Mouse (Mus musculus) bone marrow, adult 2 months (tissue): ENCODE measurements around the gene D6Wsu163e. TPM values are rescaled to one million over a fixed set of nuclear protein-coding genes. Genes with fewer than 3 reads are reported as not detected.

Experiments
- H3K27ac ChIP-seq: fragments of 200-500 bp; 2 replicates; pipeline ENCODE4 v1.5.1; 2012; ENCODE audit warnings: low read depth, mild to moderate bottlenecking, control low read depth, inconsistent platforms, low read length; ENCODE audit not compliant: control insufficient read depth, poor library complexity, insufficient read depth
- H3K4me1 ChIP-seq: fragments of 200-500 bp; 2 replicates; pipeline ENCODE4 v1.6.1; 2011; ENCODE audit warnings: low read length; ENCODE audit not compliant: control insufficient read depth, insufficient read depth
- H3K4me3 ChIP-seq: fragments of 200-500 bp; replicated peaks from 2 replicates; pipeline ENCODE3; 2011; ENCODE audit warnings: mild to moderate bottlenecking, low read depth, low read length, control low read depth; ENCODE audit not compliant: control insufficient read depth
- CTCF ChIP-seq: fragments of 200-500 bp; IDR thresholded peaks from 2 replicates; pipeline ENCODE4 v1.5.1; 2011; ENCODE audit warnings: low read length, control low read depth; ENCODE audit not compliant: control insufficient read depth, insufficient read depth
- POLR2A ChIP-seq: fragments of 200-500 bp; IDR thresholded peaks from 2 replicates; pipeline ENCODE4 v1.6.1; 2011; ENCODE audit warnings: low read depth, mild to moderate bottlenecking, control low read depth, low read length, borderline replicate concordance; ENCODE audit not compliant: control insufficient read depth
- WGBS: fragments of 180-500 bp; shearing (Covaris S2); methylation state at CpG from one replicate; pipeline ENCODE4 v1.1.7; 2018; 5-methylcytosine and 5-hydroxymethylcytosine counted together
- polyA plus RNA-seq: library from polyadenylated mRNA; stranded (reverse); fragments of >200 nt; gene quantifications from 2 replicates; pipeline ENCODE4 v1.2.4, GENCODE M21; 2011; ENCODE audit warnings: low replicate concordance; ENCODE audit not compliant: missing spikeins, insufficient read depth, insufficient read length

D6Wsu163e gene
- polyA plus RNA-seq, 1 experiment, result 17.9 TPM

DNA sequence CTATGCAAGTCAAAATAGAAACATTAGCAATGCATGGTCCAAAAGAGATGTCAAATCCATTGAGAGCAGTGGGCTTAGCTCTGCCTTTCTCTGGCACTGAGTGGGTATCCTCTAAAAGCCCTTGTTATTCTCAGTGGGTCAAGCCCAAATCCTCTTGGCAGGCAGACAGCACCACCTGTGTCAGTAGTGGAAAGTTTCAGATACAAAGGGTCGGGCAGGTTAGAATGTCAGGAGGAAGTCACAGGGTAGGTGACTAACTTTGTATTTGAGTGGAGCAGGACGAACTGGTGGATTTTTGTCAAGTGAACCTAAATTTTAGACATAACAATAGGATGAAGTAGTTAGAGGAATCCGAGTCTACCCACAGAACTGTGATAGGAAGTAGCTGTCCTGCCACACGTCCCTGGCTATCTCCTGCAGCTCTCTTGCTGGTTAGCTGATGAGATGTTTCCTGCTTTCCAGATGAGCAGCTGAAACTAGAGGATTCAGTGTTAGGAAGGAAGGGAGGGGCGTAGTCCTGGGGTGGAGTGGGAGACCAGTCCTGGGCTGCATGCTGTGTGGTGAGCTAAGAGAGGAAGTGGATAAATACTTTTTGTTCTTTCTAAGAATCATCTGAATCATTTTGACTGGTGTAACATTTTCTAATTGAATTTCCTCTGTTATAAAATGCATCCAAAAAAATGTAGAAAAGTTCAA, 41.9 kb downstream of the D6Wsu163e start:
- TF ChIP-seq POLR2A (no peak), CTCF (no peak)
- WGBS, result 5% methylated on average over 5 of the region's 5 CpGs
- H3K4me3 ChIP-seq, result no peak overlapping the region

DNA sequence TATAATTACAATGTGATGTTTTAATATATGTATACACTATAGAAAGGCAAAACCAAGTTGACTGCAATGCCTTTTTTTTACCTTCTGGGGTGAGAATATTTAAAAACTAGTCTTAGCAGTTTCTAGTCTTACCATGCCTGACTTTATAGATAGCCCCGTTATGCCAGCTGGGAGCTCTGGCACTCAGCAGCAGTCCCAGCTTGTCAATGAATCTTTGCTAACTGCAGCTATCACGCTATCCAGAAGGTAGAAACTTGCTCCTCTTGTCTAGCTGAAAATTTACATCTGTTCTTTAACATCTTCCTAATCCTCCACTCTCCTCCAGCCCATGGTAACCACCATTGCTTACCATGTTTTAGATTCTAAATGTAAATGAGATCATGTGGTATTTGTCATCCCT, 53.9 kb downstream of the D6Wsu163e start:
- 79% methylated on average over 2 of the region's 2 CpGs for WGBS
- Histone ChIP-seq H3K27ac (no peak overlapping the region), H3K4me3 (no peak overlapping the region), H3K4me1 (no peaks in the 10 kb centered on the region)
- TF ChIP-seq POLR2A (no peak), CTCF (no peak)

More for the DNA sequence above, 41.9 kb downstream of the D6Wsu163e start:
- Histone ChIP-seq H3K27ac (no peak overlapping the region), H3K4me1 (no peaks in the 10 kb centered on the region; the same call in 1 of the 2 replicates)

DNA sequence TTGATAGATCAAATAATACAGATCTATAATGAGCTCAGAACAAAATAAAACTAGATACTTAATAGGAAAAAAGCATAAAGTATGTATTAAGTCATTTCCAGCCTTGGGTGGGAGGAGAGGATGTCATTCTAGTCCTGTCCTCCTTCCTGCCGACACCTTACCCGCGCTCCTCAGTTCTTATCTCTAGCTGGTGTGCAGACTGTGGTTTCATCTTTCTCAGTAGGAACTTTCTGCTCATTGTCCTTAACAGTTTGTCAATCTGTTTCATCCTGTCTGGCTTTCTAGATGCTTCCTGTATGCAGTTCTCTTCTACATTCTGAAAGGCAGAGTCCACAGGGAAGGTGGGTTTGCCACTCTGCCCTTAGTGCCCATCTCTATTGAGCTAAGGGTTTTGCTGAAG, 55.7 kb downstream of the D6Wsu163e start:
- H3K4me1 ChIP-seq, result no peaks in the 10 kb centered on the region
- WGBS, result 23% methylated on average over 3 of the region's 3 CpGs
- H3K4me3 ChIP-seq, result no peak overlapping the region
- no peak overlapping the region for H3K27ac ChIP-seq
- no peak for TF ChIP-seq POLR2A
- TF ChIP-seq CTCF, result no peak

DNA sequence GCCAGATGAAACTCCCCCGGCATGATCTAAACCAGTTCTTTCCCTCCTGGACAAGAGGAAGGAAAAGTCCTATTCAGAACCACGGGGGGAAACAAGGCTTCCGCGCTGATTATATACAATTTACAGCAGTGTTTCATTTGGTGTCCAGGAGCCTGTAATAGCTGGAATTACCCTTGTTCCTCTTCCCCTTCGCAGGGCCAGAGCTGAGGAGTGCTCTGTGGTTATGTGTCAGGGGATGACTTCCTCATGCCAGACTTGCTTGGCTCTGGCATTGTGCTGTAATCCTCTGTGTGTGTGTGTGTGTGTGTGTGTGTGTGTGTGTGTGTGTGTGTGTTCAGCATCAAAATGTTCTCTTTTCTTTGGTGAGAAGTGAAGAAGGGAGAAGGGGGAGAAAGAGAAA, 56.6 kb downstream of the D6Wsu163e start:
- no peaks in the 10 kb centered on the region for H3K4me1 ChIP-seq
- TF ChIP-seq POLR2A, result no peak
- no peak for TF ChIP-seq CTCF
- H3K4me3 ChIP-seq, result no peak overlapping the region
- WGBS, result 3% methylated on average over 5 of the region's 5 CpGs
- no peak overlapping the region for H3K27ac ChIP-seq

DNA sequence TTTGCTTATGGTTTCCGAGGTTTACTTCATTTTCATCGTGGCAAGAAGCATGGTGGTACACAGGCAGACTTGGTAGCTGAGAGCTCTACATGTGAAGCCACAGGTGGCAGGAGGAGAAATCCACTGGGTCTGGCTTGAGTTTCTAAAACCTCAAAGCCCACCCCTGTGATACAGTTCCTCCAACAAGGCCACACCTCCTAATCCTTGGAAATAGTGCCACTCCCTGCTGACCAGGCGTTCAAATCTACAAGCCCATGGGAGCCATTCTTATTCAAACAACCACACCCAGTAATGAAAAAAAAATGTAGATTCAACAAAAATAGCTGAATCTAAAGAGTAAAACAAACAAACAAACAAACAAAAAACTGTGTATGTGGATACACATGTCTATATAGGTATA, 65.9 kb downstream of the D6Wsu163e start:
- no peak overlapping the region for H3K4me3 ChIP-seq
- 79% methylated on average over 3 of the region's 3 CpGs for WGBS
- TF ChIP-seq CTCF (no peak), POLR2A (no peak)
- H3K27ac ChIP-seq, result no peak overlapping the region
- H3K4me1 ChIP-seq, result no peaks in the 10 kb centered on the region

DNA sequence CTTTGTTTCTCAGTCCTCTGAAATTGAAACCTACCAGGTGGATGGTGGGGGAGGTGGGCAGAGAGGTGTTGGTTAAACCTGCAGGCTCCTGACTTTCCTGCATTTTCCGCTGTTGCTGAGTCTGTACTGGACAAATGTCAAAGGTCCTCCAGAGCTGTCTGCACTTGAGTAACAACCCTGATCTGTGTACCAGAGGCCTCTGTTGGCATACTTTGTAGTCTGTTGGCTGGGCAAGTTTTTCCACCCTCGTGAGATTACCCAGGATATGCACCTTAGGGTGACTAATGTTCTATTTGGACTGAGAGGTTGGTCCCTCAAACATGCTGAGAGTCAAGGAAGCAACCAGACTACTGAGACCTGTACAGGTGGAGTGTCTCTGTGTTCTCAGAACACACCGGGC, 66.8 kb downstream of the D6Wsu163e start:
- Histone ChIP-seq H3K4me3 (no peak overlapping the region), H3K4me1 (no peaks in the 10 kb centered on the region), H3K27ac (no peak overlapping the region)
- TF ChIP-seq POLR2A (no peak), CTCF (no peak)
- 89% methylated on average over 3 of the region's 3 CpGs for WGBS

DNA sequence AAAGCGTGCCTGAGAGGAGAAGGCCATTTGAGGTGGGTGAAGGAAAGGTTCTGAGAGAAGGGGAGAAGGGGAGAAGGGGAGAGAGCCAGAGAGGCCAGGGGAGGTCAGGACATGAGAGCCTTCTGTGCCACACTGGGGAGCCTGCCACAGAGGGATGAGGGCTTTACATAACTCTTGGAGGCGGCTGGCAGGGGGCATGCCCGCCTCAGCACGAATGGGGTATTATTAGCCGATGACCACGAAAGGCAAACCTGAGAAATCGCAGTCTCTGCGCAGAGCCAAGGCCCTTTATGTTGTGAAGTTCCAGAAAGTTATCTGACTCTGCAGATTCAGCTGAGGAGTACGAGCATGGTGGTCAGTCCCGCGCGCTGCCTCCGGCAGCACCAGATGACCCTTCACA, 70.3 kb downstream of the D6Wsu163e start:
- WGBS, result 82% methylated on average over 13 of the region's 13 CpGs
- TF ChIP-seq CTCF (no peak), POLR2A (no peak)
- no peak overlapping the region for H3K27ac ChIP-seq

DNA sequence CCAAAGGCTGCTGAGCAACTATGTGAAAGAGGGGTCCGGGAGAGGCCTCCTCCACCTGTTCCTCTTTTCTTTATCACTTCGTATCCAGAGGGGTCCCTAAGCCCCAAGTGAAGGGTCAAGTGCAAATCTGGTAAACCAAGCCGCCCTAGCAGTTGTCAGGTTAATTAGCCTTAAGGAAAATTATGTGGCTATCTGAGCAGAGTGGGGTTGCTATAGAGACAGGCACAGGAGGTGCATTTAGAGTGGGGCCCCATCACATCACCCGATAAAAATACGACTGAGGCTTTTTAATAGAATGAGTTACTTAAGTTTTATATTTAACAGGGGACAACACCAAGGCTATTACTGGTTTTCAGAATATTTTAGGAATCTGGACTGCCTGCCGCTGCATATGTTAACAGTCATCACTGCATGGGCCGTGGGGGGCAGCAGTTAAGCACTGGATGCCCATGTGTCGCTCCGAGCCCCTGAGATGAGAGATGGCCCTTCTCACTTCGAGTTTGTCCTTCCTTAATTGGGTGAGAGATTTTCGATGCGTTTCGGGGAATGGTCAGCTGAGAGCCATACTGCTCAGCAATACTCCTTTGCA, 72.3 kb downstream of the D6Wsu163e start:
- TF ChIP-seq POLR2A (no peak), CTCF (no peak)
- WGBS, result 76% methylated on average over 13 of the region's 13 CpGs
- H3K4me1 ChIP-seq, result no peaks in the 10 kb centered on the region
- H3K4me3 ChIP-seq, result no peak overlapping the region
- H3K27ac ChIP-seq, result no peak overlapping the region

More for the DNA sequence above, 70.3 kb downstream of the D6Wsu163e start:
- Histone ChIP-seq H3K4me3 (no peak overlapping the region), H3K4me1 (no peaks in the 10 kb centered on the region)
